Mouse (Mus musculus) hindbrain, postnatal 0 days (tissue): ENCODE results near the gene Atg16l2. TPM values are rescaled to one million over a fixed set of nuclear protein-coding genes. Genes with fewer than 3 reads are reported as not detected.

Experiments used
- ATAC-seq: fragments of 200-750 bp; cut with Nextera tagmentation; 2 replicates; pipeline ENCODE4 v1.8.0; 2017; ENCODE audit warnings: mild to moderate bottlenecking, moderate TSS enrichment, moderate library complexity
- DNase-seq: peaks from one replicate; pipeline ENCODE4 v3.0.0-alpha.2; 2015; ENCODE audit warnings: low spot score
- H3K27ac ChIP-seq: fragments of 300-500 bp; sonication (generic); 2 replicates; pipeline ENCODE4 v1.5.1; 2014; ENCODE audit warnings: mild to moderate bottlenecking
- H3K27me3 ChIP-seq: fragments of 300-500 bp; sonication (generic); 2 replicates; pipeline ENCODE4 v1.6.1; 2014; ENCODE audit warnings: low read length, mixed read lengths; ENCODE audit not compliant: insufficient read depth
- H3K36me3 ChIP-seq: fragments of 300-500 bp; sonication (generic); 2 replicates; pipeline ENCODE4 v1.6.1; 2014; ENCODE audit warnings: low read length, mixed read lengths; ENCODE audit not compliant: insufficient read depth
- H3K4me1 ChIP-seq: fragments of 300-500 bp; sonication (generic); 2 replicates; pipeline ENCODE4 v1.6.1; 2014; ENCODE audit warnings: antibody characterized with exemption, low read length, mixed read lengths; ENCODE audit not compliant: insufficient read depth
- H3K4me2 ChIP-seq: fragments of 300-500 bp; sonication (generic); 2 replicates; pipeline ENCODE4 v1.6.1; 2014; ENCODE audit warnings: low read depth, mild to moderate bottlenecking, low read length, moderate library complexity, mixed read lengths
- H3K4me3 ChIP-seq: fragments of 300-500 bp; sonication (generic); 2 replicates; pipeline ENCODE4 v1.5.1; 2014; ENCODE audit warnings: low read length
- H3K9ac ChIP-seq: fragments of 300-500 bp; sonication (generic); replicated peaks from 2 replicates; pipeline ENCODE4 v1.6.1; 2014; ENCODE audit warnings: mild to moderate bottlenecking, low read length, moderate library complexity, mixed read lengths
- H3K9me3 ChIP-seq: fragments of 300-500 bp; sonication (generic); 2 replicates; pipeline ENCODE4 v1.6.1; 2016; ENCODE audit warnings: low read length, mixed read lengths
- CTCF ChIP-seq: IDR thresholded peaks from 2 replicates; pipeline ENCODE4 v1.5.1; 2016; ENCODE audit warnings: antibody characterized with exemption, control low read depth, low read depth
- WGBS: fragments of 180-500 bp; shearing (Covaris S2); extraction: QIAGEN DNeasy Blood & Tissue Kit; methylation state at CpG from one replicate; pipeline ENCODE4 v1.1.7; 2014; 5-methylcytosine and 5-hydroxymethylcytosine counted together
- polyA plus RNA-seq: library from polyadenylated mRNA; unstranded; fragments of >200 nt; fragmentation: Nextera tagmentation; extraction: Ambion mirVana; gene quantifications from 2 replicates; pipeline ENCODE4 v1.2.1, GENCODE M21; 2015
- total RNA-seq: library from RNA; depleted of rRNA; stranded (reverse); fragments of >200 nt; gene quantifications from 2 replicates; pipeline ENCODE4 v1.2.3, GENCODE M21; 2014

Gene Atg16l2
- total and polyA plus RNA-seq, 2 experiments from 2014 or later = 18.8 to 49.3 TPM

GRCm38 (mm10) chr7:101248760-101249159, 53.3 kb downstream of the Atg16l2 start:
- no peak overlapping the region for H3K27ac ChIP-seq
- TF ChIP-seq CTCF = no peak
- no peak for DNase-seq
- no peaks in the 10 kb centered on the region for H3K4me1 ChIP-seq
- H3K4me2 ChIP-seq = no peak overlapping the region
- no peaks in the 10 kb centered on the region for H3K27me3 ChIP-seq
- 95% methylated on average over 4 of the region's 4 CpGs for WGBS
- no peak for ATAC-seq
- H3K9me3 ChIP-seq = no peaks in the 10 kb centered on the region
- H3K4me3 ChIP-seq = no peak overlapping the region
- H3K9ac ChIP-seq = no peak overlapping the region
- H3K36me3 ChIP-seq = peaks cover 11% of the 10 kb centered on the region; the same call in 1 of the 2 replicates

GRCm38 (mm10) chr7:101236712-101237473, 65.2 kb downstream of the Atg16l2 start:
- Histone ChIP-seq H3K4me1 (no peaks in the 10 kb centered on the region), H3K27ac (no peak overlapping the region), H3K4me3 (no peak overlapping the region), H3K27me3 (no peaks in the 10 kb centered on the region), H3K9me3 (no peaks in the 10 kb centered on the region), H3K9ac (no peak overlapping the region), H3K36me3 (no peaks in the 10 kb centered on the region), H3K4me2 (no peak overlapping the region)
- ATAC-seq (no peak), DNase-seq (no peak)
- 55% methylated on average over 8 of the region's 8 CpGs for WGBS
- no peak for TF ChIP-seq CTCF

GRCm38 (mm10) chr7:101232716-101233115, 69.3 kb downstream of the Atg16l2 start:
- 54% methylated on average over 3 of the region's 3 CpGs for WGBS
- Histone ChIP-seq H3K27ac (no peak overlapping the region), H3K36me3 (no peaks in the 10 kb centered on the region), H3K9ac (no peak overlapping the region), H3K9me3 (no peaks in the 10 kb centered on the region), H3K4me2 (no peak overlapping the region), H3K4me1 (no peaks in the 10 kb centered on the region), H3K27me3 (no peaks in the 10 kb centered on the region), H3K4me3 (no peak overlapping the region)
- no peak for TF ChIP-seq CTCF
- DNase-seq = no peak
- ATAC-seq = no peak

GRCm38 (mm10) chr7:101231458-101231857, 70.6 kb downstream of the Atg16l2 start:
- Histone ChIP-seq H3K4me1 (no peaks in the 10 kb centered on the region), H3K27me3 (no peaks in the 10 kb centered on the region), H3K36me3 (no peaks in the 10 kb centered on the region), H3K4me3 (no peak overlapping the region), H3K27ac (no peak overlapping the region), H3K4me2 (no peak overlapping the region), H3K9me3 (no peaks in the 10 kb centered on the region), H3K9ac (no peak overlapping the region)
- 20% methylated on average over 2 of the region's 2 CpGs for whole genome bisulfite sequencing
- ATAC-seq (no peak), DNase-seq (peak; percentile 77)
- peak; percentile 59 for TF ChIP-seq CTCF

GRCm38 (mm10) chr7:101229336-101229735, 72.7 kb downstream of the Atg16l2 start:
- no peaks in the 10 kb centered on the region for H3K27me3 ChIP-seq

GRCm38 (mm10) chr7:101223501-101223900, 78.5 kb downstream of the Atg16l2 start:
- Histone ChIP-seq H3K4me3 (no peak overlapping the region), H3K27ac (no peak overlapping the region), H3K36me3 (no peaks in the 10 kb centered on the region), H3K4me1 (no peaks in the 10 kb centered on the region), H3K4me2 (no peak overlapping the region), H3K27me3 (no peaks in the 10 kb centered on the region), H3K9ac (no peak overlapping the region), H3K9me3 (no peaks in the 10 kb centered on the region)
- DNase-seq (no peak), ATAC-seq (no peak)
- TF ChIP-seq CTCF = no peak
- WGBS = 92% methylated on average over 2 of the region's 2 CpGs

More at GRCm38 (mm10) chr7:101229336-101229735, 72.7 kb downstream of the Atg16l2 start:
- Histone ChIP-seq H3K4me2 (no peak overlapping the region), H3K27ac (no peak overlapping the region), H3K4me3 (no peak overlapping the region), H3K4me1 (no peaks in the 10 kb centered on the region), H3K9ac (no peak overlapping the region), H3K9me3 (no peaks in the 10 kb centered on the region), H3K36me3 (no peaks in the 10 kb centered on the region)
- ATAC-seq (no peak), DNase-seq (no peak)
- no peak for TF ChIP-seq CTCF
- 47% methylated on average over 1 of the region's 1 CpGs for WGBS

- Histone ChIP-seq H3K27ac (no peak overlapping the region), H3K4me3 (no peak overlapping the region), H3K4me1 (no peaks in the 10 kb centered on the region), H3K9ac (no peak overlapping the region), H3K27me3 (no peaks in the 10 kb centered on the region), H3K36me3 (no peaks in the 10 kb centered on the region), H3K4me2 (no peak overlapping the region), H3K9me3 (no peaks in the 10 kb centered on the region)
- 72% methylated on average over 2 of the region's 2 CpGs for whole genome bisulfite sequencing
- DNase-seq = no peak
- no peak for TF ChIP-seq CTCF
- no peak for ATAC-seq
Observed at GRCm38 (mm10) chr7:101216724-101217123, 85.3 kb downstream of the Atg16l2 start.
